Comparison of ENCODE assay signal across 13 mouse cellular contexts in genomic region chr2:49727686-49728085, GRCm38 (mm10). TPM values are rescaled to one million over a fixed set of nuclear protein-coding genes. Genes with fewer than 3 reads are reported as not detected.
A peak's percentile ranks its signal among the peaks of the same experiment; 100 is the strongest.
DNase-seq lines count a peak whose midpoint lies in the region; ATAC-seq and TF ChIP-seq lines count a peak whose summit lies in the region.
"Had no signal": no experiment of that assay in that cellular context is flagged by ENCODE, and none has a peak within 500 bp of the region (broad histone marks: within the 10 kb centered on the region; RNA-seq: fewer than 3 reads in every experiment).

No protein-coding gene starts in this region.

- no peak for ATAC-seq in lung, embryonic 14.5 days (ENCODE audit: insufficient read depth)
- peak; percentile 70 for ATAC-seq in granulocyte monocyte progenitor cell, adult 5-6 weeks (replicated peaks; ENCODE audit: poor library complexity, severe bottlenecking)
- peak; percentile 32 for ATAC-seq in megakaryocyte, adult 5-6 weeks (ENCODE audit: poor library complexity, severe bottlenecking)

- no peaks in the 10 kb centered on the region for H3K9me3 ChIP-seq in lung, embryonic 14.5 days (ENCODE audit: low read depth, low read length)
- H3K9me3 ChIP-seq: forebrain, embryonic 10.5 days; heart, embryonic 13.5 days; liver, embryonic 15.5 days had no signal

- H3K4me1 ChIP-seq in lung, embryonic 14.5 days (ENCODE audit: insufficient read depth) = no peaks in the 10 kb centered on the region

- no peak overlapping the region for H3K9ac ChIP-seq in lung, embryonic 14.5 days
- H3K9ac ChIP-seq: heart, embryonic 13.5 days; liver, embryonic 15.5 days had no signal

- H3K27ac ChIP-seq in lung, embryonic 14.5 days (ENCODE audit: low read depth) = no peak overlapping the region
- H3K27ac ChIP-seq: heart, embryonic 13.5 days; hindbrain, postnatal 0 days; liver, embryonic 15.5 days had no signal

- H3K36me3 ChIP-seq in lung, embryonic 14.5 days (ENCODE audit: insufficient read depth) = no peaks in the 10 kb centered on the region
- H3K36me3 ChIP-seq: heart, embryonic 13.5 days; liver, embryonic 15.5 days had no signal

- peak; percentile 57 for DNase-seq in gastrocnemius, adult 18-20 months (ENCODE audit: low spot score)
- DNase-seq in gastrocnemius, postnatal 10 days = no peak
- no peak for DNase-seq in lung, embryonic 14.5 days
- DNase-seq in lung, postnatal 14 days = no peak
- DNase-seq in embryo, embryonic 10.5 days (ENCODE audit: low spot score) = no peak
- no peak for DNase-seq in left cerebral cortex, postnatal 14 days (ENCODE audit: low spot score in 2 of 2)

- no peaks in the 10 kb centered on the region for H3K27me3 ChIP-seq in lung, embryonic 14.5 days (ENCODE audit: insufficient read depth, low read length)
- H3K27me3 ChIP-seq: liver, embryonic 15.5 days; Patski had no signal

- TF ChIP-seq CTCF in lung, embryonic 14.5 days (IDR thresholded peaks at IDR 0.05; ENCODE audit: low read depth) = no peak

- peak overlapping the region; percentile 26; the same call in 1 of the 2 replicates for H3K4me2 ChIP-seq in lung, embryonic 14.5 days
- H3K4me2 ChIP-seq: heart, embryonic 13.5 days; liver, embryonic 15.5 days had no signal

- intact Hi-C loops in left cerebral cortex, postnatal 14 days (cut with DNase I) = loop anchor here (5.0 kb wide), 1 partner anchor 105 kb away; no protein-coding TSS in a partner anchor

- WGBS in lung, embryonic 14.5 days = 66% methylated on average over 4 of the region's 4 CpGs

- no peak overlapping the region for H3K4me3 ChIP-seq in lung, embryonic 14.5 days (ENCODE audit: low read depth, low read length)
- H3K4me3 ChIP-seq: forebrain, embryonic 10.5 days; heart, embryonic 13.5 days; liver, embryonic 15.5 days had no signal

RNA-seq across cellular contexts. Expression of gene Lypd6b, which starts 59.8 kb away (rescaled TPM):
- total RNA-seq in gastrocnemius, adult 18-20 months (2021) = not detected
- total RNA-seq in gastrocnemius, postnatal 10 days (2021) = under 1 TPM in 1 of 2 experiments, not detected in 1; 0.14 TPM
- polyA plus RNA-seq in lung, embryonic 14.5 days (2014; fragmentation: Nextera tagmentation; extraction: Ambion mirVana) = 1.2 and 2.0 TPM in 2 replicates
- not detected in 2 replicates for total RNA-seq in granulocyte monocyte progenitor cell, adult 5-6 weeks (2014; fragmentation: Nextera tagmentation)
- total RNA-seq in granulocyte monocyte progenitor cell, adult 5-6 weeks (2017) = 0.10 TPM in 1 of 2 replicates, not detected in the other
- 0.09 and 0.27 TPM in 2 replicates for total RNA-seq in megakaryocyte, adult 5-6 weeks (2015)
- total RNA-seq in megakaryocyte, adult 5-6 weeks (2017) = 0.20 and 0.26 TPM in 2 replicates
- 10 to 100 TPM; 10.7 to 10.9 TPM for total RNA-seq in left cerebral cortex, postnatal 14 days (2021)
- polyA plus RNA-seq: liver, embryonic 15.5 days had no signal

Comparison
In these comparisons a context has a peak if more than half of its experiments do, and no peak if none do; other contexts are left out.
1. RNA of gene Lypd6b, which starts 59.8 kb away (total RNA-seq): 10.7 to 10.9 TPM in left cerebral cortex, postnatal 14 days; 0.09 to 0.27 TPM in megakaryocyte, adult 5-6 weeks, 0.14 TPM in gastrocnemius, postnatal 10 days, 0.10 TPM in granulocyte monocyte progenitor cell, adult 5-6 weeks and not detected in gastrocnemius, adult 18-20 months; every median in the first group is over 4 times any median in the second.